Mouse (Mus musculus) G1E (cell line): ENCODE data around the gene Gm33543.

Experiments used
- CTCF ChIP-seq: IDR thresholded peaks from 2 replicates; pipeline ENCODE4 v1.5.1; 2012; ENCODE audit warnings: low read depth, low read length, inconsistent platforms, mixed read lengths
- GATA1 ChIP-seq: IDR thresholded peaks from 2 replicates; pipeline ENCODE4 v1.6.1; 2012; ENCODE audit warnings: borderline replicate concordance, low read length, inconsistent platforms, mixed read lengths
- TAL1 ChIP-seq: conservative IDR thresholded peaks from 2 replicates; pipeline ENCODE4 v1.6.1; 2012; ENCODE audit warnings: low read depth, low read length, inconsistent platforms, mixed read lengths

GRCm38 (mm10) chr10:95811869-95812268 is 30.9 kb downstream of the Gm33543 start:
- TF ChIP-seq CTCF: no peak
- no peak for TF ChIP-seq GATA1
- no peak for TF ChIP-seq TAL1
